Mouse (Mus musculus) forebrain, embryonic 10.5 days (tissue): ENCODE measurements at regions not wholly inside any gene's neighbourhood (a gene's known extent, or its start where the extent isn't known, plus 50 kb on each side); places are given as distances from the start of the nearest gene placed in this dataset.
A peak's percentile ranks its signal among the peaks of the same experiment; 100 is the strongest.

Experiments used
- DNase-seq: peaks from one replicate; pipeline ENCODE4 v3.0.0-alpha.2; 2017; ENCODE audit warnings: low spot score; ENCODE audit errors: extremely low spot score
- H3K27ac ChIP-seq: fragments of 300-500 bp; sonication (generic); 2 replicates; pipeline ENCODE4 v1.5.1; 2016; ENCODE audit warnings: mild to moderate bottlenecking
- H3K27me3 ChIP-seq: fragments of 300-500 bp; sonication (generic); 2 replicates; pipeline ENCODE4 v1.6.1; 2016; ENCODE audit warnings: mild to moderate bottlenecking; ENCODE audit not compliant: poor library complexity, severe bottlenecking
- H3K36me3 ChIP-seq: fragments of 300-500 bp; sonication (generic); replicated peaks from 2 replicates; pipeline ENCODE4 v1.6.1; 2016; ENCODE audit warnings: mild to moderate bottlenecking, moderate library complexity
- H3K4me1 ChIP-seq: fragments of 300-500 bp; sonication (generic); 2 replicates; pipeline ENCODE4 v1.6.1; 2016
- H3K4me3 ChIP-seq: fragments of 300-500 bp; sonication (generic); 2 replicates; pipeline ENCODE4 v1.5.1; 2016; ENCODE audit warnings: mild to moderate bottlenecking, moderate library complexity
- H3K9me3 ChIP-seq: fragments of 300-500 bp; sonication (generic); 2 replicates; pipeline ENCODE4 v1.6.1; 2016; ENCODE audit warnings: mild to moderate bottlenecking, moderate library complexity
- WGBS: fragments of 180-500 bp; shearing (Covaris S2); methylation state at CpG from one replicate; pipeline ENCODE4 v1.1.7; 2016; 5-methylcytosine and 5-hydroxymethylcytosine counted together

DNA sequence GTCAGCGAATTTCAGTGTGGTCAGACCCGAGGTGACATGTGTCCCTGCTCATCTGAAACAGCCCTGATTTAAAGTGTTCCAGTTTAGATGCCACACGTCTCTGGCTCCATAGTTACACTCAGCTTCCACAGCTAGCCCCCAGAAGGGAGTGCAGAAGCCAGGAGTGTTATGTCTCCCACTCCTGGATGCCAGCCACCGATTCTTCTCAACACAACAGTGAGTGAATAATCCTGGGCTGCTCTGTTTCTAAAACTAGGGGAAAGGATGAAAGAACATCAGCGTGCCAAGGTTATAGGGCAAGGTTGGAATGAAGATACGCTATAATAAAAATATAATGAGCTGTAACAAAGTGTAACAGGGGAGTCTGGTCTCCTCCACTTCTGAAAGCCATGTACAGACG is 51.5 kb upstream of the Stmnd1 start:
- no peak overlapping the region for H3K27ac ChIP-seq
- no peaks in the 10 kb centered on the region for H3K27me3 ChIP-seq
- no peak overlapping the region for H3K4me3 ChIP-seq
- DNase-seq: no peak
- H3K9me3 ChIP-seq: no peaks in the 10 kb centered on the region
- H3K36me3 ChIP-seq: no peaks in the 10 kb centered on the region
- WGBS: 88% methylated on average over 7 of the region's 7 CpGs
- H3K4me1 ChIP-seq: peaks cover 15% of the 10 kb centered on the region

DNA sequence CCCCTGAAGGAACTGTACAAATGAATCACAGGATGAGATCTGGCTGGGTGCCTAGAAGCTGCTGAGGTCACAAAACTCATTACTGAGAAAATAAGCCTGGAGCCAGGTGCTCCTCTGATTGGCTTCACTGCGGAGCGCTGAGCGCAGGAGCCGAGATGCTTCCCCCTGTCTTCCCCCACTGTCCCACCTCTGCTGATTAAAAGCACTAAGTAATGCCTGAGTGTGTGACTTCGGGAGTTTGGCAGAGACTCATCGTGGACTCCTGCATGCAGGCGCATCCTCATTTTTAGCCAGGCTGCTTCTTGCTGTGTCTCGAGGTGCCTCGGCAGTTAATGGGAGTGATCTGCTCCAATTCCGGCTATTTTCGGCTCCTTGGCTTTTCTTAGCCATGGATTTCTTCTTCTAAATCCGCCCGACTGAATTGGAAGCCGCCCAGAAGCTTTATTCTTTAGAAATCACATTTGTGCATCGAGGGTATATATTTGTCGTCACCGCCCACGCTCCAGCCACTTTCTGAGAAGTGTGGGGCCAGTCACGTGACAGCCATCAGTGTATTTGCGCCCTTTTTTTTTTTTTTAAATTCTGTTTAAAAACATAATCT is 55.3 kb upstream of the Stmnd1 start:
- Histone ChIP-seq H3K27ac (no peak overlapping the region), H3K27me3 (no peaks in the 10 kb centered on the region), H3K9me3 (no peaks in the 10 kb centered on the region), H3K36me3 (no peaks in the 10 kb centered on the region), H3K4me3 (no peak overlapping the region), H3K4me1 (peaks cover 17% of the 10 kb centered on the region)
- DNase-seq: no peak
- 84% methylated on average over 20 of the region's 20 CpGs for WGBS

DNA sequence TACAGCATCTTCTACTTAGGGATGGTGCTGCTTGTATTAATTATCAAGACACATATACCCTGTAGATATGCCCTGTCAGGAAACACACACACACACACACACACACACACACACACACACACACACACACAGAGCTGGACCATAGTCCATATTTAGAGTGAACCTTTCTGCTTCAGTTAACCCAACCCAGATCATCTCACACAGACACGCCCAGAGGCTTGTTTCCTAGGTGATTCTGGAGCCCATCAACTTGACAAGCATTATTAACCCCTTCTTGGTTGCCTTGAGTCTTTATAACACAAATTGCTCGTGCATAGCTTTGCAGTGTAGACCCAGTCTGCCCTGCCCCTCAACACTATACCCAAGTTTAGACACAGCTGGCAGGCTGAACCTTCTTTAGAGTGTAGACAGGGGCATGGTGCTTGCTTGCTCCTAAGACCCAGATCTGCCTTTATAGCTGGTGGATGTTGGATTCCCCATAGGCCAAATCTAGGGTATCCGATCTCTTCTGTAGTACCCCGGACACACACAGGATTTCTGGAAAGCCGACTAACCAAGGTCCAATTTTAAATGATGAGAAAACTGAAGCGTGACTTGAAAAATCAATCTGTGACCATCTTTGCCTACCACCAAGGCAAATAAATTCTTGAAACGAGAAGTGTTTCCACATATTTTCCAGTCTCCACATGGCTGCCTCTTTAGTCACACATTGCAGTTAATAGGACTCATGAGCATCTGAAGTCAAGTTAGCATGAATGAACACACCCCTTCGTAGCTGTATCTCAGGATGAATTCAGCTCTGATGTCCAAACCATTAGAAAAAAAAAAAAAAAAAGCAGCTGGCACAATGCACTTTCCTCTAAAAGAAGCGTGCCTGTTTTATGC is 56.3 kb upstream of the Stmnd1 start:
- no peak for DNase-seq
- H3K27ac ChIP-seq: no peak overlapping the region
- no peaks in the 10 kb centered on the region for H3K9me3 ChIP-seq
- H3K4me3 ChIP-seq: no peak overlapping the region
- 82% methylated on average over 9 of the region's 9 CpGs for WGBS
- H3K4me1 ChIP-seq: peaks cover 17% of the 10 kb centered on the region
- H3K27me3 ChIP-seq: no peaks in the 10 kb centered on the region
- H3K36me3 ChIP-seq: no peaks in the 10 kb centered on the region

DNA sequence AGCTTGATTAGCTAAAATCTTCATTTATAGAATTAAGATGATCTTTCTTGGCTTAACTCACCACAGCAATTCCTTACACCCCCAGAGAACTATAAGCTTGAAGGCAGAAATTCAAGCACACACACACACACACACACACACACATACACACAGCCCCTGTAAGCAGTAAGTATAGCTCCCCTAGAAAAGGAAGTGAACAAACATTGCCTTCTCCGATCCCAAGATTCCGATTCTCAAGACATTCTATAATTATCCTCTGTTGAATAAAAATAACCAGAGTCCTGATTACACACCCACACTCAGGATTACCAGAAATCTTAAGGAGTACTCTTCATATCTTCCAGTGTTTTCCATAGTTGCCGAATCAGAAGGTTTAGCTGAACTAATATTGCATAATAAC is 70.0 kb upstream of the Stmnd1 start:
- 91% methylated on average over 3 of the region's 3 CpGs for WGBS
- H3K4me1 ChIP-seq: peaks cover 7% of the 10 kb centered on the region
- no peaks in the 10 kb centered on the region for H3K36me3 ChIP-seq
- no peak for DNase-seq
- H3K9me3 ChIP-seq: no peaks in the 10 kb centered on the region
- H3K4me3 ChIP-seq: no peak overlapping the region
- no peaks in the 10 kb centered on the region for H3K27me3 ChIP-seq
- H3K27ac ChIP-seq: no peak overlapping the region

DNA sequence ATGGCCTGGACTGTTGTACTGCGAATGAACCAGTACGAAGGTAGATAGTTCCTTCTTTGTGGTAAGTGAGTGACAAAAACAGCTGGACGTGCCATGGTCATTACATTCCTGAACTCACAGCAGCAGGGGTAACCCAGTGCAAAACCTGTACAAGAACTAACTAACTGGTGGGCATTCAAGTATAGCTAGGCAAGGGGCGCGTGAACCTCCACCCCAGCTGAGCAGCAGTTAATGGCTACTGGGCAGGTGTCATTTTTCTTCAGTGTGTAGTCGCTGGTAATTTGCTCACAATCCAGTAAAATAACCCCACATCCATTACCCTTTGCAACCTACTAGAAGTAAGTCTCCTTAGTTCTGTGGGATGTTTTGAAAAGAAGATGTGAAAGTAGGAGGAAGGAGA is 70.9 kb upstream of the Stmnd1 start:
- DNase-seq: no peak
- Histone ChIP-seq H3K4me1 (peaks cover 7% of the 10 kb centered on the region), H3K27me3 (no peaks in the 10 kb centered on the region), H3K27ac (no peak overlapping the region), H3K9me3 (no peaks in the 10 kb centered on the region), H3K36me3 (no peaks in the 10 kb centered on the region), H3K4me3 (no peak overlapping the region)
- 89% methylated on average over 6 of the region's 6 CpGs for WGBS

DNA sequence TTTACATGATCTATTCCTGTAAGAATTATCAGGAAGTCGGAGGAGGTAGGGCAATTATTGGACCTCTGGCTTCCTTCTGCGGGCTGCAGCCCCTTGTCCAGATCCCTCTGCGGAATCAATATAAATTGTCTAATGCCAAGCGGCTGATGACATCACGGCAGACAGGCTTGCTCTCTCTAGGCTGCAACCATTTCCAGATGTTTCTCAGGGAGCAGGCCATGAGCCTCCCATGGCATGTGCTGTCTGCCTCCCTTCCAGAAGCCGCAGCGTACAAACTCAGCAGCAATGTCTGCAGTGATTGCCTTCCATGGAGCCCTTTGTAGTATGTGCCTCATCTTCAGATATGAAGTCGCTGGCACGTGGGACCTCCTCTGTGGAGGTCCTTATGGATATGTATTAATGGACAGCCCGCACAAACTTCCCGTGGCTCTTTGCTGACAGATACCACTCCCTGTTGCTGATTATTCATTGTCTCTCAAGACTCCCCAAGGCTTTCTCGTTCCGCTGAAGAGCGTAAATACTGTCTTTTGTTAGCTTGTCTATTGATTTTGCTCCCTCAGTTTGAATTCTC is 72.4 kb upstream of the Stmnd1 start:
- DNase-seq: no peak
- H3K27me3 ChIP-seq: no peaks in the 10 kb centered on the region
- H3K27ac ChIP-seq: no peak overlapping the region
- 82% methylated on average over 14 of the region's 14 CpGs for WGBS
- H3K4me1 ChIP-seq: peaks cover 7% of the 10 kb centered on the region
- H3K36me3 ChIP-seq: no peaks in the 10 kb centered on the region
- H3K9me3 ChIP-seq: peaks cover 2% of the 10 kb centered on the region; the same call in 1 of the 2 replicates
- H3K4me3 ChIP-seq: no peak overlapping the region

DNA sequence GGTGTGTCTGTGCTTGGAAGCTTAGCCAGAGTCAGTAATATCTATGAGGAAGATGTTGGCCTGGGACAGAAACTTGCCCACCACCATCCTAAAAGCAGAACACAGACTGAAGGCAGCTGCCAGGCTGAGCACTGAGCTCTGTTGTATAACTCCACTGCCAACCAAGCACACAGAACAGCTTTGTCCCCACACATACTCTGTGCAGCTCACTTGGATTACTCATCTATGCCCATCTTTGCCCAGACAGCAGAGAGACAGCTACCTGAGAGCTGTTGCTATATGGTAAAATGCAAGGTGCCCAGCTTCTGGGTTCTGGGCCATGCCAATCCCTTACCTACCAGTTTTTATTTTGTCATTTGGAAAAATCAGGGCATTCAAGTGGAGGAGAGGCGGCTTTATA is 80.4 kb upstream of the Stmnd1 start:
- H3K9me3 ChIP-seq: peaks cover 2% of the 10 kb centered on the region; the same call in 1 of the 2 replicates
- no peak for DNase-seq
- no peaks in the 10 kb centered on the region for H3K36me3 ChIP-seq
- H3K27me3 ChIP-seq: no peaks in the 10 kb centered on the region
- no peak overlapping the region for H3K4me3 ChIP-seq
- H3K27ac ChIP-seq: no peak overlapping the region
- H3K4me1 ChIP-seq: peaks cover 5% of the 10 kb centered on the region; the same call in 1 of the 2 replicates
- WGBS: 81% methylated on average over 1 of the region's 1 CpGs

DNA sequence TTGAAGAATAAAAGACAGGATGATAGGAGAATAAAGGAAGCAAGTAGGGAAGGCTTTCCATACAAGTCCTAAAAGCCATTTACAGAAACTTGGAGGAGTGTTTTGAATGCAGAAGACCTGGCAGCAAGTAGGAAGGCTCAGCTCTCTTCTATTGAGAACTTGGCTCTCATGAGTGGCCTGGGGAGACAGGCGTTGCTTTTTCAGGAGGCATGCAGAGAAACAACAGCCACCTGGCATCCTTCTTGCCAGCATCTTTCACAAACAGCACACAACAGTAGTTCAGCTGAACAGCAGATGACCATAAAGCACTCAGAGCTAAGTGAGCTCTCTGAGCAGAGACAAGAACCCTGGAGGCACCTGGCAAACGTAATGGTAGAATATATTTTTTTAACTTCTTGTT is 83.8 kb upstream of the Stmnd1 start:
- no peak overlapping the region for H3K27ac ChIP-seq
- no peak for DNase-seq
- no peaks in the 10 kb centered on the region for H3K9me3 ChIP-seq
- no peaks in the 10 kb centered on the region for H3K36me3 ChIP-seq
- no peak overlapping the region for H3K4me3 ChIP-seq
- WGBS: 86% methylated on average over 2 of the region's 2 CpGs
- H3K27me3 ChIP-seq: no peaks in the 10 kb centered on the region
- H3K4me1 ChIP-seq: peaks cover 7% of the 10 kb centered on the region; the same call in 1 of the 2 replicates

DNA sequence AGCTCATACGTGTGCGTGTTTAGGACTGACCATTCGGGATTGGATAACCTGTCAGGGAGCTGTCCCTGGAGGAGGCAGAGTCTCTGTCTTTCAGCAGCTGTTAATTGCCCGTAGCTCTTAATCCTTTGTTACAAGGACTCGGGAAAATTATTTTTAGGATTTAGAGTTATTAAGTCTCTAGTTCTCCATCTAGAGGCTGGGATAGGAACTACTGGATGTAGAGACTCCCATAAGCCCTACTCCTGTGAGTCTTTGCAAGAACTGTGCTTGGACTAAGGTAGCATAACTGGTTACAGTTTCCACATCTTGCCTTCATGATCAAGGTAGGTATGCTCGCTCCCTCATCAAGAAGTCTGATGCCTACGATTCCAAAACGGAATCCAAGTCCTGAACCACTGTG is 90.7 kb upstream of the Stmnd1 start:
- WGBS: 81% methylated on average over 8 of the region's 8 CpGs
- Histone ChIP-seq H3K36me3 (no peaks in the 10 kb centered on the region), H3K27me3 (no peaks in the 10 kb centered on the region), H3K4me1 (peaks cover 29% of the 10 kb centered on the region), H3K27ac (no peak overlapping the region), H3K9me3 (no peaks in the 10 kb centered on the region), H3K4me3 (no peak overlapping the region)
- DNase-seq: no peak

DNA sequence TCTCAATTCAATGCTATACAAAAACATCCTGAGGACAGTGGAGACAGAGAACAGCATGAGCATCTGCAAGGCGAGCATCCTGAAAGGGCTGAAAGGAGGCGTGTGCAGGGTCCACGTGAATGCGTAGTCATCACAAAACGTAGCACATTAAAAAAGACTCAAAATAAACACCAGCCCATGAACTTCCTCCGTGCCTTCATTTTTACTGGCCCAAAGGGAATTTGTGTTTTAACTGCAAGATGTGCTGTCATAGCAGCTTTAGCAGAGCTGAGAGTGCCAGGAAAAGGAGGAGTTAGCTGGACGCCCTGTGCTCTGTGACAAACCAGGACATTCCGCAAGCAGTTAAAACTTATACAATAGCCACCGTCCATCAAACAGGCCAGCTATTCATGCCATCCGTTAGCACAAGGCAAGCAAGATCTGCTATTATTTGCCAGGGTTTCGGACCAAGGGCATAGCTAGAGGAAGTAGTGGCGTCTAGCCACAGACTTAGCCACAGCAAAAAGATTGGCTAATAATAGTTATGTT is 92.9 kb upstream of the Stmnd1 start:
- 47% methylated on average over 12 of the region's 12 CpGs for WGBS
- H3K27me3 ChIP-seq: no peaks in the 10 kb centered on the region
- no peak for DNase-seq
- H3K9me3 ChIP-seq: no peaks in the 10 kb centered on the region
- H3K4me1 ChIP-seq: peaks cover 29% of the 10 kb centered on the region
- H3K36me3 ChIP-seq: no peaks in the 10 kb centered on the region
- H3K27ac ChIP-seq: 0 out of 2 replicates have a peak overlapping the region, but pooled peaks have one; percentile 25
- peak overlapping the region; percentile 19; the same call in 1 of the 2 replicates for H3K4me3 ChIP-seq

DNA sequence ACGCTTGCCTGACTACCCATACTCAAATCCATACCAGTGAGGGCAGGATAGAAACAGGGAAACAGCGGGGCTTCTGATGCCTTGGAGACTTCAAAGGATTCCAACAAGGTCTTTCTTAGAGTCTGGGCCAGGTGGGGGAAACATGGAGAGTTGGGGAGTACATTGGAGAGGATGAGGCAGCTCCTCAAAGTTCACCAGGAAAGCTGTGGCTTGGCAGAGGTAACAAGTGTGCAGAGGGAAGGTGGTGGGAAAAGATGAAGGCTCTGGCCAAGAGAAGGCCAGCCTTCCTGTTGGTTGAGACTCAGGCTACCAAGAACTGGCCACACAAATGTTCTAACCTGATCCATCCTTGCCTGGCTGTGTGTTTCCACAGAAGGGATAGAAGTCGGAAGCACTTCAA is 93.6 kb upstream of the Stmnd1 start:
- H3K4me1 ChIP-seq: peaks cover 29% of the 10 kb centered on the region
- H3K27ac ChIP-seq: no peak overlapping the region

DNA sequence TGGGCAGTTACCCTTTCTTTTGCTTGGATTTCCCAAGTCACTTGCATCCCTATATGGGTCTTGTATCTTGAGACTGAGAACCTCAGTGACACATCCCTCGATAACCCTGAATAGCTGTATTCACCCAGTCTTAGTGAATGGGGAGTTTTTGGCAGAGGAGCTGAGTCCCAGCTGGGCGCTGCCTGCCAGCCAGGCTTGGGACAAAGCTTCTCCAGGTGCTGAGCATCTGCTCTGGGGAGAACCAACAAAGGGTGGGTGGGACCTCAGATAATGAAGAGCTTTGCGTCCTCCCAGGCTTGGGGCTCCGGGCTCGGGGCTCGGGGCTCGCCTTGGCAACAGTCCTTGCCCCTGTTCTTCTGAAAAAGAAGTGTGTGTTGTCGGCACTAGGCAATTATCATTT is 100.4 kb upstream of the Stmnd1 start:
- no peak overlapping the region for H3K4me3 ChIP-seq
- WGBS: 23% methylated on average over 8 of the region's 8 CpGs
- H3K9me3 ChIP-seq: no peaks in the 10 kb centered on the region
- no peaks in the 10 kb centered on the region for H3K36me3 ChIP-seq
- DNase-seq: no peak
- 0 out of 2 replicates have a peak, but pooled peaks cover 4% of the 10 kb centered on the region for H3K27me3 ChIP-seq
- no peak overlapping the region for H3K27ac ChIP-seq
- H3K4me1 ChIP-seq: peaks cover 14% of the 10 kb centered on the region

More for the DNA sequence above, 93.6 kb upstream of the Stmnd1 start:
- no peaks in the 10 kb centered on the region for H3K36me3 ChIP-seq
- H3K27me3 ChIP-seq: no peaks in the 10 kb centered on the region
- H3K4me3 ChIP-seq: no peak overlapping the region
- no peaks in the 10 kb centered on the region for H3K9me3 ChIP-seq
- 89% methylated on average over 3 of the region's 3 CpGs for WGBS
- DNase-seq: no peak

DNA sequence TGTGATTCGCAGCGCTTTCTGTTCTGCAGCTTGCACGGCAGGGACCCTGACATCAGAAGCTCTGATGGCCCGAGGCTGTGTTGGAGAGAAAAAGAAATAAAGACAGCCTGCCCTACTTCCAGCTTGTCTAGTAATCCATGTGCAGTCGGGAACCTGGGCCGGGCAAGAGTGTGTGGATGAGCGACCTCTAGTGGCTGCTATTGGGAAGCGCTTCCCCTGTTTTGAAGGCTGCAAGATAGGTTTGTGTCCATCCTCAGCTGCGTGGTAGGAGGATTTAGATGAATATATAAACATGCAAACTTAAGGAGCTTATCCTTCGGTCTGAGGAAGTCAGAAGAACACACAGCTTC is 111.5 kb upstream of the Stmnd1 start:
- Histone ChIP-seq H3K27ac (peak overlapping the region; percentile 69; the same call in 1 of the 2 replicates), H3K4me3 (peak overlapping the region; percentile 38), H3K36me3 (no peaks in the 10 kb centered on the region), H3K4me1 (peaks cover 19% of the 10 kb centered on the region), H3K9me3 (peaks cover 6% of the 10 kb centered on the region; the same call in 1 of the 2 replicates), H3K27me3 (no peaks in the 10 kb centered on the region)
- WGBS: under 1% methylated on average over 10 of the region's 10 CpGs
- peak; percentile 82 for DNase-seq
